Mouse (Mus musculus) erythroblast, embryonic 14.5 days (primary cell): ENCODE results near the gene Palm2.

Experiments
- GATA1 ChIP-seq: IDR thresholded peaks from 2 replicates; pipeline ENCODE4 v1.6.1; 2012; ENCODE audit warnings: low read length, inconsistent platforms, mixed read lengths
- TAL1 ChIP-seq: IDR thresholded peaks from 3 replicates; pipeline ENCODE4 v1.6.1; 2012; ENCODE audit warnings: low read length, inconsistent platforms, mixed read lengths

- TF ChIP-seq TAL1 (no peak), GATA1 (no peak)
These were observed 245.0 kb downstream of the Palm2 start for GRCm38 (mm10) chr4:57678991-57679457.
